Mouse (Mus musculus): ENCODE results near the gene Ube2g2.
"Not testable (repeated sequence)": the region's sequence is repeated elsewhere in the genome, so short reads cannot be mapped to it uniquely, and the experiment has no call there.

The Ube2g2 gene

DNA sequence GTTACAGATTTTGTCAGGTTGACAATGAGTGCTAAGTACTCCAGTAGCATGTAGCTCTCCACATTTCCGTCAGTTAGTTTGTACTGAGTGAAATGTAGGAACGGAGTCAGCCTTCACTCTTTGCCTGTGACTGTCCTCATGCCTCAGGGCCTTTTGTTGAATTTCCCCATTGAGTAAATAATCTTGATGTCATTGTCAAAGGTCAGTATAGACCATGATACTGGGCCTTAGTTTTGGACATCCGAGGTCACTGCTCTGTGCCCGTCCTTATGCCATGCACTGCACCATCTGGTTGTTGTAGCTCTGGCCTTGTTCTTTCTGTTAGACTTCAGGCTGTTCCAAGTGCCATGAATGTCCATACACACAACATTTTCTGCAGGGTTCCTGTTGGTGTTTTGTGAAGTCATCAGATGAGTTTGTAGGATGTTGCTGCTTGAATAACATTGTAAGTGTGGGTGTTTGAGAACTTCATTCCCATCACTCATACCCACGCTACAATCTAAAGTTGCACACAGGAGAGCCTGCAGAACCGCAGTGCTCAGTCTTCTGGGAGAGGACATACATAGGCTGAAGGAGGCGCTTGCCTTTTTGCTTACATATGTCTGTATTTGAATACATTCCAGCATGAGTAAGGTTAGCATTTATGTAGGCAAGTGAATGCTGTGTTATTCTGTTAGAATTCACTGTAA is 14.3 kb downstream of the Ube2g2 start:
- in situ Hi-C loops (cut with MboI, MseI), result loop anchor here (25.0 kb wide), 1 partner anchor 951 kb away; the partner anchor contains the start of gene Syde1

DNA sequence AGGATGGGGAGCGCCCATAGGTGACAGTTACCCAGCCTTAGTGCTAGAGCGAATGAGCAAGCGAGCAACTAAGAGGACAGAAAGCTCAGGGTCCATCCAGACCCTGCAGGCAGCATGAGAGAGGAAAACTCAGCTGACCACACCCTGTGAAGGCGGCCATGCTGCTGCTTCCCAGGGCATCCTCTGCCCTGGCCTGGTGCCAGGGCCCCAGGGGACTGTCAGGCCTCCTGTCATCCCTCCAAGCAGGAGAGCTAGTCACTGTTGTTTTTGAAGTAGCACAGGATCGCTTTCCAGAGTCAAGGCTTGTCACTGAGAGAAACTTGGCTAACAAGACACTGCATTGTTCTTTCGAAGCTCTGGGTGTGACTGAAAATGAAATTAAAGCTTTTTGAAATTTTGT is 16.9 kb downstream of the Ube2g2 start:
- in situ Hi-C loops (cut with MboI, MseI), result loop anchor here (25.0 kb wide), 1 partner anchor 948 kb away; the partner anchor contains the start of gene Syde1

DNA sequence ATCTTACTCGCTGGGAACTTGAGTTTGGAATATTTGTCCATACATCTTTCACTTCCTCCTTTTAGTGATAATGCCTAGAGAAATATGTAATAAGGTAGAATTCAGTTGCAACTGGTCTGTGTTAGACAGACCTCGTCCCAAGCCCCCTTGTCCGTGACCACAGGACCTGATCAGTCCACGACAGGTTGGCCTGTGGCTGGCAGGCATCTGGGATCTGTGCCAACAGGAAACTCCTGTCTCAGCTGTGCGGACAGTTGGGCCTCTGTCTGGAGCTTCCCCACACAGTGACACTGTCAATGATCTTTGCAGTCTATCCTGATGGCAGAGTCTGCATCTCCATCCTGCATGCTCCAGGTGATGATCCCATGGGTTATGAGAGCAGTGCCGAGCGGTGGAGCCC is 21.1 kb downstream of the Ube2g2 start:
- in situ Hi-C loops (cut with MboI, MseI), result loop anchor here (25.0 kb wide), 1 partner anchor 944 kb away; the partner anchor contains the start of gene Syde1

GRCm38 (mm10) chr10:77645571-77645970 is 23.5 kb downstream of the Ube2g2 start:
- in situ Hi-C loops (cut with MboI, MseI), result loop anchor here (25.0 kb wide), 1 partner anchor 942 kb away; the partner anchor contains the start of gene Syde1

DNA sequence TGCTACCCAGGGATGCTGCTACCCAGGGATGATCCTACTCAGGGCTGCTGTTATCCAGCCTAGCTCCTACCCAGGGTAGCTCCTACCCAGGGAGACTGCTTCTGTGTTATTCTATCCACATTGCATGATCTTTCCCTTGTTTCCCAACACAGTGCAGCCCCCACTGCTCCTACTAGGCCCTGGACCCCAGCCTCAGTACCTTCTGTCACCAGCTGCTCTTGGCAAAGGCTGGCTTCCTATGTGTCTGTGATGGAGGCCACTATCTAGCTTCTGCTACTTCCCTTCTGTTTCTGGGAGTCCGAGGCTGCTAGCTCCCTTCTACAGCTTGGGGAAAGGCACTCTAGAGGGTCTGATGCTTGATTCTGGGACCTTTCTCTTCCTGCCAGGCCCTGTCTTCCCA is 25.4 kb downstream of the Ube2g2 start:
- in situ Hi-C loops (cut with MboI, MseI), result loop anchor here (25.0 kb wide), 1 partner anchor 940 kb away; the partner anchor contains the start of gene Syde1

DNA sequence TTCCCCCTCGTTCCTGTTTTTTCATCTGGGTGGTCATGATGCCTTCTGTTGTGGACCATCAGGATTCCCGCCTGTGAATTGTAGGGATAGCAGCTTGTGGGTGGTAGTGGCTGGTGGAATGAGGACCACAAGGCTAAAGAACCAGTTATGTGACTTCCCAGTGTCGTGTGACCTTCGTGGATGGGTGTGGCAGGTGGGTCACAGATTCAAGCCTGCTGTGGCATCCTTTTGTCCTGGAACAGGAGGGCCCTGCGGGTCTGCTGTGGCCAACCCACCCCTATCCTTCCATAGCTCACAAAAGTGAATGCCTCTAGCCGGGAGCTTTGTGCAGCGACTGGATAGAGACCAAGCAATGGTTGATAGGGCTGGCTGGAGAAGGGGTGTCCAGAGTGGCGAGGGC is 25.8 kb downstream of the Ube2g2 start:
- in situ Hi-C loops (cut with MboI, MseI), result loop anchor here (25.0 kb wide), 1 partner anchor 939 kb away; the partner anchor contains the start of gene Syde1

GRCm38 (mm10) chr10:77652046-77652445 is 30.0 kb downstream of the Ube2g2 start:
- in situ Hi-C loops (cut with MboI, MseI), result no loop called here

GRCm38 (mm10) chr10:77658286-77658994 is 36.4 kb downstream of the Ube2g2 start:
- in situ Hi-C loops (cut with MboI, MseI), result no loop called here

DNA sequence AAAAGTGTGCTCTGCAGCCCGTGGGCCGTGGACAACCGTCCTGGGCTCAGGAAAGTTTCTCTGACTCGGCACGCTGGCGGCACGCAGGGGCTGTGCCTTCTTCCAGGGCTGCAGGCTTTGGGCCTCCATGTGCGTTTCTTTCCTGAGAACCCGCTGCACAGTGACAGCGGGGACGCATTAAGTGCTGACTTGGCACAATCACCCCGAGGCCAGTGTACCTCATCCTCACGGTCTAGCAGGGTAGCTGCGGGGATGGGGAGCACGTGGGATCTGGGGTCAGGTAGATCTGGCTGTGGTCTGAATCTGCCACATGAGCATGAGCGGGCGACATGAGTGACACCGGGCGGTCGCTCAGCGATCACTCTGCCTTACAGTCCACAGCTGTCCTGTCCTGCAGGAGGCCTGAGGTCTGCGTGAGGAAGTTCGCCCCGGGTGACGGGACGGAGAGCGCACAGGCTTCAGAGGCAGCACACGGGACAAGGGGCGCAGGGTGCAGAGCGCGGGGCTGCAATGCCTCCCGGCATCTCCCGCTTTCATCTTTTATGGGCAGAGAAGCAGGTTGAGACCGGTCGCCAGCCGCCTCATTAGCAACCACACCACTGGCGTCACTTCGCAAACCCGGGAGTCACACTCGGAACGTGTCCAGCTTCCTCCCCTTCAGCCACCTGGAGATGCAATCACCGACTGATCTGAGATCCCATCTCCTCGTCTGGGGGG is 42.0 kb downstream of the Ube2g2 start:
- in situ Hi-C loops (cut with MboI, MseI), result no loop called here

DNA sequence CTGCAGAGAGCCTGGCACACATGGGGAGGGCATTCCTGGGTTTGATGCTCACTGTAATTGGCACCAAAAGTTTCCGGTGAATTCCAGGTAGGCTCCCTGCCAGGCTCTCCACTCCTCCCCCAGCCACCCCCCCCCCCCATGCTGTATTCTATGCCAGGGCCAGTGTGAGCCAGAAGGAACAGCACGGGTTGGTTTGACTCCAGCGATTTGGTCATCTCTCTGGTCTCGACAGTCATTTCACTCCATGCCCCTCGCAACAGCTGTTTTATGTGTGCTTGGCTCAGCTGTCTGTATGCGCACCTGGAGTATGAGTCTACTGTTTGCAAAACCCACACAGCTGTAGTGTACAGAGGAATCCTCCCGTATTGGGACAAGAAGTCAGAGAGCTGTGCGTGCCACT is 44.3 kb downstream of the Ube2g2 start:
- in situ Hi-C loops (cut with MboI, MseI), result no loop called here

GRCm38 (mm10) chr10:77667402-77667801 is 45.3 kb downstream of the Ube2g2 start:
- in situ Hi-C loops (cut with MboI, MseI), result no loop called here

GRCm38 (mm10) chr10:77670710-77671109 is 48.6 kb downstream of the Ube2g2 start:
- in situ Hi-C loops (cut with MboI, MseI), result no loop called here

- in situ Hi-C loops (cut with MboI, MseI), result no loop called here
Measured at GRCm38 (mm10) chr10:77671519-77671918, 49.4 kb downstream of the Ube2g2 start.

GRCm38 (mm10) chr10:77673765-77674164 is 51.7 kb downstream of the Ube2g2 start:
- in situ Hi-C loops (cut with MboI, MseI), result no loop called here

DNA sequence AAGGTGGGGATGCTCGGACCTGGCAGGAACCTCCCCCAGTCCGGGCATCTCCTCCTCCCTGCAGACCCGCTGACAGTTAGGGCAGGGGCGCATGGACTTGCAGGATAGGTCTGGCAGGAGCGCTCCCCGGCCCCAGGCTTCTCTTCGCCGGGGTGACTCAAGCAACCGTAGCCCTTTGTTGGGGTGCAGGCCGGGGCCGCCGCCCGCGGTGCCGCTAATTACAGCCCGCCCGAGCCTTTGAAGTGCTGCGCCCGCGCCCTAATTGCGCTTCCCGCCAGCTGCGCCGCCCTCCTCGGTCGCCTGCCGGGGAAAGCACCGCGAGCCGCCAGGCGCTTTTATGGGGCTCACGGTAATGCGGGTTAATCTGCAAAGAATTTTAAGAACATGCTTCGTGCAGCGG is 55.5 kb downstream of the Ube2g2 start:
- in situ Hi-C loops (cut with MboI, MseI), result no loop called here

- in situ Hi-C loops (cut with MboI, MseI), result no loop called here
Measured at GRCm38 (mm10) chr10:77682994-77683393, 60.9 kb downstream of the Ube2g2 start.

DNA sequence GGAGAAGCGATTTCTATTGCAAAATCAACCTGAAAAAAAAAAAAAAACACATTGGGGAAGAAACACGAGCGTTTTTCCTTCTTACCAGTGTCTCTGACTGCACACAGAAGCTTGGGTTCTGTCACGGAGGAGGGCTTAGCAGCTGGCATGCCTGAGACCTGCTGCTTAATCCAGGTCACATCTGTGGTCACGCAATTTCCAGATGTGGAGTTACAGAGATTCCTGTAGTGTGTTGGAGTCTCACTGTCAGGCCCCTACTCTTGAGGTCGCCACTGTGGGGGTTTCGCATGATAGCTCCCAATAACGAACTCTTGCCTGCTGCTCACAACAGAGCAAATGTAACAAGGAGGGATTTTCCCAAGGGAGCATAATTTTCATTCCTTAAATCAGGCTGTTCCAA is 62.1 kb downstream of the Ube2g2 start:
- in situ Hi-C loops (cut with MboI, MseI), result no loop called here

DNA sequence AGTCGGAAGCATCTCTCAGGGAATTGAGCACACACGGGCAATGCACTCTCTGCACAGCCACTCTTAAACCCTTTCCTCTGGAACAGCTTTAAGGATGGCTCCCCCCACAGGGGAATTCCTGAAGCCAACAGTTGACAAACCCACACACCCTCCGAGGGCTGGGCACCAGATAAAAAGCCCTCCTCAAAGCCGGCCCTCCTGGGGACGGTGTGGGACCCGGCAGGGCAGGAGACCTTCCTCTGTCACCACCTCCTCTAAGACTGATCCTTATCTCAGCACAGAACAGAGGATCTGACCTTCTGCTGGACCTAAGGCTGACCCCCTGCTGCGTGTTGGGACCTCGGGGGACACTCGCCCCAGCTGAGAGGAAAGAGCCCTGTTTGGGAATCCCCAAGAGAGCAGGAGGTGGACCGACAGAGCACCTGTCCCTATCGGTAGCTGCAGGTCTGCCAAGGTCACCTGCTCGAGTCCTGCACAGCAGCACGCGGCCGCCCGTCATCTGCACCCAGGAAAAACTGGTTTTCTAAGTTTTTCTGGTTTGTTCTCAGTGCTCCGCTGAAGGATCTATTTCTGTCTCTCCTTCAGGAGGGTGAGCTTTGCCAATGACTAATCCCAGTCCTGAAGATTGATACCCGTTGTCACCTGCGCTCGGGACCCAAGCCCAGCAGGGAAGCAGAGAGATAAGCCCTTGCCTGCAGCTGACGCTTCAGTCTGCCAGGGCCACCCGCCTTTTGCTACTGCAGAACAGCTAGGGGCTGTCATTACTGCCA is 64.0 kb downstream of the Ube2g2 start, which contains the start of gene Tspear:
TSS of gene Tspear (plus strand) at position 675 of the 770 bp plus-strand sequence.
- in situ Hi-C loops (cut with MboI, MseI), result no loop called here

GRCm38 (mm10) chr10:77687021-77687420 is 64.9 kb downstream of the Ube2g2 start:
- in situ Hi-C loops (cut with MboI, MseI), result no loop called here

- in situ Hi-C loops (cut with MboI, MseI), result not testable (repeated sequence)
Measured at GRCm38 (mm10) chr10:77690356-77690807, 68.3 kb downstream of the Ube2g2 start, which contains the start of gene Gm19402. Gm19402 (minus strand) TSS chr10:77690757.

Data from T-helper 2 cell (primary cell).